Mouse (Mus musculus): ENCODE results near the gene Robo4.

GRCm38 (mm10) chr9:37362881-37363280 lies 38.8 kb upstream of the Robo4 start:
- TF ChIP-seq EP300 (IDR thresholded peaks at IDR 0.05), result no peak
- TF ChIP-seq CTCF (IDR thresholded peaks at IDR 0.05), result no peak
